Mouse (Mus musculus): ENCODE data around the gene Myl12a.

DNA sequence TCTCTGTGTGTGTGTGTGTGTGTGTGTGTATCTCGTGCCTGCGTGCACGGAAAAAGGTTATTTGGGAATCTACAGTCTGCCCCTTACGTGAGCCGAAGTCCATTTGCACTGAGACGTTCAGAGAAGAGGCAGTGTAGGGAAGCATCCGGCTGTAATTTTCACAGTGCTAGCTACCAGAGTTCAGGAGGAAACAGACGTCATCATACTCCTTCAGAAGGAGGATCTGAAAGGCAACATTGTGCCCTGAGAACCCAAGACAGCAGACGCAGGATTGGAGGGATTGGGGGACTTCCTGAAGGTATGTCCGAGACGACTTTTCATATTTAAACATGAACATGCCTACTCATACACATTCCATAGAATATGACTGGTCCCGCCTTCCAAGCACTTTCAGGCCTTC is 35.0 kb downstream of the Myl12a start:
- no peak for TF ChIP-seq GATA1 (IDR thresholded peaks at IDR 0.05; ENCODE audit: low read length)
- no peak for TF ChIP-seq TAL1 (IDR thresholded peaks at IDR 0.05; ENCODE audit: low read length)
